Mouse (Mus musculus): ENCODE measurements around the gene Psmb2. TPM values are rescaled to one million over a fixed set of nuclear protein-coding genes. Genes with fewer than 3 reads are reported as not detected.

The Psmb2 gene
- 69.3 and 73.7 TPM in 2 replicates for total RNA-seq (2023)

GRCm38 (mm10) chr4:126677054-126678003 lies at the start of gene Psmb2:
Gene Psmb2 (plus strand): TSS chr4:126677630.

DNA sequence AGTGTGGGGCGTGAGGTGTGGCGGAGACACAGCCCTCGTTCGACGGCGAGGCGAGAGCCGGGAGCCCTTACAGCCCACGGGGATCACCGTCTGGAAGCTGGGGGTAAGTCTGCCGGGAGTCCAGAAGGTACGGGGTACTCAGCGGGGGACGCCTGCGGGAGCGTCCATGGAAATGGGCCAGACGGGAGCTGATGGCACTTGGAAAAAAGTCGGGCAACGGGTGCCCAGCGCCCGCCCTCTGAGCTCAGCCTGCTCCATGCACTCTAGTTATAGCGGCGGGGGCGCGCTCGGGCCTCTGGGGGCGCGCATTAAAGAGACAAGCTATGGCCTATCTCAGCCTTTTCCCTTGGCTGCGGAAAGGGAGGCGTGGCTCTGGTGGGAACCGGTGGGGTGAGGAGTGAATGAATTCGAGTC lies 58.6 kb downstream of the Psmb2 start, which contains the start of gene Tfap2e:
Gene Tfap2e (minus strand): TSS at position 240 of the 414 bp plus-strand sequence.

DNA sequence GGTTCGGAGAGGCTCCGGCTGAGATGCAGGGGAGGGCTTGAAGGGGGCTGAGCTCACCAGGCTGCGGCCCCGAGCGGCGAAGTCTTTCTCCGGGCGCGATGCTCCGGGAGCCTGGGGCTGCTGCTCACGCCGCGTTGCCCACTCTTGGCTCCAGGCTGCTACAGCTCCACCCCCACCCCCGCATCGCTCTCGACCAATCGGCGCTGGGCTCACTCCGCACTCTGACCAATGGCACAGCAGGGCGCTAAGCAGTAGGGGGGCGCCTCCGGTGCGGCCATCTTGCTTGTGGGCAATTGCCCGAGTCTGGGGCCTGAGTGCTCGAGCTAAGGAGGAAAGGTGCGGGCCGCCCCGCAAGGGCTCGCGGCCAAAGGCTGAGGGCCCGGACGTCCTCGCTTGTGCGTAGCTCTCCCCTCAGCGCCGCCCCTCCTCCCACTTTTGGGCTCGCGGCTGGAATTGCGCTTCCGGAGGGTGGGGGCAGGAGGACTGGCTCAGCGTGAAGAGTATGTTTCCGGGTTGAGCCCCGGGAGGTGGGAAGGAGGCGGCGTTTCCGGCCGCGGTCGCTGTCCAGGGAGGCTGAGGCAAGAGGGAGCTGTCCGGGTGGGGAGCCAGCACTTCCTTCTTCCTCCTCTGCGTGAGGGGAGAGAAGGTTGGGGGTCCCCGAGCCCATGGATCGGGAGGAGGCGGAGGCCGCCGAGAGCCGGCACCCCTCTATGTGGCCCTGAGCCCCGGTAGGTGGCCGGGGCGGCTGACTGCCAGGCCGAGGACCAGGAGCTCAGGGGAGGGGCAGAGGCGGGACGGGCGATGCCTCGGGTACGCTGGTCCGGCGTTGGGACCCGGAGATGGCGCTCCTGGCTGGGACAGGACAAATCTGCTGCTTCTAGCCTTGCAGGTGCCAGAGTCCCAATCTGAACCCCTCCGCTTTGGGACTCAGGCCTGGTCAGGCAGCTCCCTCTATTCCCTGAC lies 76.1 kb downstream of the Psmb2 start, which contains the start of the genes Ncdn and AU040320:
Gene Ncdn (minus strand): TSS at position 171 of the 963 bp plus-strand sequence.
Gene AU040320 (plus strand): TSS at position 277 of the 963 bp plus-strand sequence.

Other genes starting within 250 kb of the Psmb2 start
- 6.9 and 8.6 TPM in 2 replicates for gene Ago3, start 248.1 kb upstream of the Psmb2 start, total RNA-seq (2023)
- 10.7 and 11.3 TPM in 2 replicates for gene Ago1, start 209.0 kb upstream of the Psmb2 start, total RNA-seq (2023)
- 9.8 and 11.6 TPM in 2 replicates for gene Ago4, start 144.2 kb upstream of the Psmb2 start, total RNA-seq (2023)
- 29.5 and 44.7 TPM in 2 replicates for gene Clspn, start 120.7 kb upstream of the Psmb2 start, total RNA-seq (2023)
- 0.39 and 0.47 TPM in 2 replicates for gene 5730409E04Rik, start 67.8 kb upstream of the Psmb2 start, total RNA-seq (2023)
- not detected in 2 replicates for gene Tfap2e, start 58.6 kb downstream of the Psmb2 start, total RNA-seq (2023)
- gene Ncdn, start 75.8 kb downstream of the Psmb2 start, total RNA-seq (2023) = 13.2 and 16.6 TPM in 2 replicates
- 44.1 and 63.0 TPM in 2 replicates for gene AU040320, start 75.9 kb downstream of the Psmb2 start, total RNA-seq (2023)